Mouse (Mus musculus) spleen, adult 12 weeks (tissue): Measurements from ENCODE around the gene Sys1.

Source experiments
- DNase-seq: peaks from one replicate; pipeline ENCODE4 v3.0.0; 2022; ENCODE audit warnings: low spot score

Gene Sys1

GRCm38 (mm10) chr2:164456864-164457300, at the start of gene Sys1:
Gene Sys1, plus strand, starts transcription at chr2:164456964.
- no peak for DNase-seq

GRCm38 (mm10) chr2:164407708-164408107, 49.1 kb upstream of the Sys1 start:
- peak; percentile 27 for DNase-seq

GRCm38 (mm10) chr2:164414167-164414566, 42.6 kb upstream of the Sys1 start:
- DNase-seq = no peak

GRCm38 (mm10) chr2:164414581-164414980, 42.2 kb upstream of the Sys1 start:
- no peak for DNase-seq

- no peak for DNase-seq
Observed at GRCm38 (mm10) chr2:164417198-164417597, 39.6 kb upstream of the Sys1 start.

DNA sequence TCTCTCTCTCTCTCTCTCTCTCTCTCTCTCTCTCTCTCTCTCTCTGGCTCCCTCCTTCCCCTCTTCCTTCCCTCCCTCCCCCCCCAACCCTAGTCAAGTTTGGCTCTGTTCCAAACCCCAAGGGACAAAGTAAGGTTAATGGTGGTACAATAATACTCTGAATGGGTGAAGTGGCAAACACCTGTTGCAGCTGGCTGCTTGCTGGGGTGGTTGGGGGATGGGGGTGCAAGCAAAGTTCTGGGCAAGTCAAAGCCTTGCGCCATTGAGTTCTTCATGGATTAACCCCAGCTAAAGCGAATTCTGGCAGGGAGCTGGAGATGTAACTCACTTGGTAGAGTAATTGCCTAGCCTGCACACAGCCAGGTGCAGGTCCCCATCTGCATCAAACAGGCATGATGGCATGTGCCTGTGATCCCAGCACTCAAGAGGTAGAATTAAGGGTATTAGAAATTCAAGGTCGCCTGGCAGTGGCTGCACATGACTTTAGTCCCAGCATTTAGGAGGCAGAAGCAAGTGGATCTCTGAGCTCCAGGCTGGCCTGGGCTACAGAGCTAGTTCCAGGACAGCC, 38.4 kb upstream of the Sys1 start:
- DNase-seq = no peak

GRCm38 (mm10) chr2:164419489-164419888, 37.3 kb upstream of the Sys1 start:
- no peak for DNase-seq

DNA sequence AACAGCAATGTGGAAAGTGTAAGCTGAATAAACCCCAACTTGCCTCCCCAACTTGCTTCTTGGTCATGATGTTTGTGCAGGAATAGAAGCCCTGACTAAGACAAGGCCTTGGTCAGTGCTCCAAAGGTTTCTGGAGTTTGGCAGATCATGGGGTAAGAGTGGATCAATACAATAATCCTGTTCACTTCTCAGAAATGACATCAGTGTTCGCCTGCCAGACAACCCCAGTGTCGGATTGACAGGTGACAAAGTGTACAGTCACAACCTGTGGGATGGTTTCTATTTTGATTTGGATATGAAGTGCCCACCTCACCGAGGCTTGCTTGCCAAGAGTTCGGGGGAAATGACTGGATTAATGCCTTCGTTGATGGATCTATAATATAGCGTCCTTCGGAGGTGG, 35.5 kb upstream of the Sys1 start:
- DNase-seq = no peak

DNA sequence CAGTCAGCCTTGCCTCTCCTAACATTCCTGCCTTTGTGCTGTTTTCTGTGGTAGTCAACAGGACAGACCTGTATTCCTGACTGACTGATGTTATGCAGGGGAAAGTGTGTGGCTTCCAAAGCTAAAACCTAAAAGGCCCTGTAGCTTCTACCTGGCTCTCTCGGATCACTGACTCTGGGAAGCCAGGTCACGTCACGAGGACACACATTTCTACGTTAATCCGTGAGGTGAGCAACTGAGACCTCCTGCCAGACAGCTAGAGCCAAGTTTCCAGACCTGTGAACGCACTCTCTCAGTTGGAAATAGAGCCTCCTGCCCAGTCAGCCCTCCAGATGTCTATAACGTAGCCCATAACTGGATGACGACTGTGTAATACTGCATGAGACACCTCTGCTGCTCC, 34.8 kb upstream of the Sys1 start:
- no peak for DNase-seq

DNA sequence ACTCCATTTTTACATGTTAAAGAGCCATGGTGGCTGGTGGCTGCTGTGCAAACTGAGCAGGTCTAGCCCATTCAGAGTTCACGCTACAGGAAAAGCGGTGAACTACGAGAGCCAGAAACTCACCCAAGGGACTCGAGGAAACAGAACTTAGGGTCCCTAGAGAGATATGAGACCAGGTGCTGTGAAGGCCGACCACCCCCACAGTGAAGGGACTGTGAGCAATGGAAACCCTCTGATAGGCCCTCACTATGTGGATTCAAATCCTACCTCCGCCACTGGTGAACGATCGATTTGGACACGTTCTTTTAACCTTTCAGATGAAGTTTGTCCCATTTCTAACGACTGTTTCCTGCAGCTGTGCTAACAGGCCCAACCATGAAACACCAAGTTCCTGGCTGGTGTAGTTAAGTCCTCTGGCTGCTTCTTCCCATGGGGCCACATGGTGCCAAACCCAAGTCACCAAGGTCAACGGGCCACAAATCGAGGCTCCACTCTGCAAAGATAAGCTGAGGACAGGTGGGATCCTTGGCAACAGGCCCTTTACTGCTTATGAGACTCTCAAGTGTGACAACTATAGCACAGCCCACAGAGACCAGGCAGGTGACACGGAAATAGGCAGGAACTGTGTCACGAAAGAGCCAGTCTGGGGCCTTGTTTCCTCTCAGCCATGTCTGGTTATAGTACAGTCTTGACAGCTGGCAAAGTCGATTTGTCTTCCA, 33.9 kb upstream of the Sys1 start:
- peak; percentile 14 for DNase-seq

GRCm38 (mm10) chr2:164423464-164423863, 33.3 kb upstream of the Sys1 start:
- no peak for DNase-seq

- DNase-seq = no peak
Observed at GRCm38 (mm10) chr2:164424406-164424805, 32.4 kb upstream of the Sys1 start.

DNA sequence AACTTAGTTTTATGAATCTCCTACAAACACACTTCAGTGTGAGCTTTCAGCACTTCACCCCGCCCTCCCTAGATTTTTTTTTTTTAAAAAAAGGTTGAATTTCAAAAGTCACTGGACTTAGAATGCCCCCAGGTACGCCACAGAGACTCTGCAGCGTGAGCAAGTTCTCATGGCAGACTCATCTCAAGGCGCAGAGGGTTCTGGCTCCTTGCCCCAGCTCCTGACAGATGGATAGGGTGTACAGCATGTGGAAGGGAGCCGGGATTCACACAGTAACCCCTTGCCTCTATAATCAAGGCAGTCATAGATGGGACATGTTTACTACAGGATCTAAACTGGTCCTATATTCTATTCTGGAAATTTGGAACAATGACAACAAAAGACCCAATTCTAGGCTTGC, 31.4 kb upstream of the Sys1 start:
- no peak for DNase-seq

GRCm38 (mm10) chr2:164426121-164426520, 30.6 kb upstream of the Sys1 start:
- no peak for DNase-seq

DNA sequence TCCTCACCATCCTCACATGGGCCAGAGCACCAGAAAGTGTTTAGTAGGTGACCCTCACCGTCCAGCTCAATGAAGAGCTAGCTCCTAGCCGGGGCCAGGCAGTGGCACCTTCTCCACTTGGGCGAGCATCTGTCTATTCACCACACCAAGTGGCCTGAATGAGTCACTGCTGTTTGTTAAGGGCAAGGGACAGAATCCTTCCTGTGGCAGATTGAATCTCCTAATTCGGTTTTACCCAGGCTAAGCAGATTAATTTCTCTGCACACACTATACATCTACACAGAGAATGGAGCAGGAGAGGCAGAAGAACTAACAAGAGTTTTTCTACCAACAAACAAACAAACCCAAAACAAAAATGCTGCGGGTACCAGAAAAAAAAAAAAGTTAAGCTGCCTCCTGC, 29.8 kb upstream of the Sys1 start:
- no peak for DNase-seq

DNA sequence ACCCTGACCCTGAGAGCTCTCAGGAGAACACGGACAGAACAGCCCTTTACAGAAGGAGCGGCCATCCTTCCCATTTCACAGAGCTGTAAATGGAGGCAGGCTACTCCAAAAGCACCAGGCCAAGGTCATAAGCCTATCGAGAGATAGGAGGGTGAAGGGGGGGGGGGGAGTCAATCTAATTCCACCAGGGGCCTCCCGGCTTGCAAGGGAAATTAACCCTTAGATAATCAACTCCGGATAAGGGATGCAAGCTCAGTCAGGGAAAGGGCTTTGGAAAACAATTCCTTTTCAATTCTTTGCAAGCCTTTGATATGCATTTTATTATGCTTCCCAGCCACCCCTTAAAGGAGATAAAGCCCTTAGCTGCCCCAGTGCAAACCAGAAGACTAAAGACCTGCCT, 28.3 kb upstream of the Sys1 start:
- DNase-seq = no peak

- DNase-seq = no peak
Observed at GRCm38 (mm10) chr2:164429881-164430615, 26.7 kb upstream of the Sys1 start.

DNA sequence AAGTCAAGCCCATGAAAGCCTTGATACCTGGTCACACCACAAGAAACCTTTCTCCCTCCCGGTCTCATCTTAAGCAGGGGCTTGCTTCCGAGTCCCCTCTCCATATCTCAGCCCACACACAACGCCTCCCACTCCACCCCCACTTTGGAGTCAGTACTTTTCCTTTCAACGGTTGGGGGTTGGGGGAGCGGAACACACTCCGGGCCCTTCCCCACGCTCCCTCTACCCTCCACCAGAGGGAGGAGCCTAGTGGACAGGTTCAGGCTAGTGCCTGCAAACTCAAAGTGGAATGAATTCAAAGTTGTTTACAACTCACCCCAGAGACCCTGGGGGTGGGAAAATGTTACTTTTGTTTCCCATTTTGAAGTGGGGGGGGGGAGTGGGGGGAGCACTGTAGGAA, 26.1 kb upstream of the Sys1 start:
- DNase-seq = no peak

- DNase-seq = no peak
Observed at GRCm38 (mm10) chr2:164431676-164432465, 24.9 kb upstream of the Sys1 start.

- no peak for DNase-seq
Observed at GRCm38 (mm10) chr2:164432541-164433191, 24.1 kb upstream of the Sys1 start.

- DNase-seq = no peak
Observed at GRCm38 (mm10) chr2:164433278-164433895, 23.4 kb upstream of the Sys1 start.
